Mouse (Mus musculus): ENCODE measurements around the gene Mdfi. TPM values are rescaled to one million over a fixed set of nuclear protein-coding genes. Genes with fewer than 3 reads are reported as not detected.
A peak's percentile ranks its signal among the peaks of the same experiment; 100 is the strongest.

Gene Mdfi
- polyA plus RNA-seq (2015; fragmentation: Nextera tagmentation; extraction: Ambion mirVana) = 2.4 and 2.9 TPM in 2 replicates

- peak within 1 kb of the TSS; percentile 81 for H3K4me2 ChIP-seq (ENCODE audit: low read length)
- peak within 1 kb of the TSS; percentile 46; the same call in 1 of the 2 replicates for H3K4me3 ChIP-seq (ENCODE audit: low read depth, low read length)
- WGBS = 4% methylated on average over 18 of the region's 18 CpGs
- ATAC-seq = no peak
- no peak within 1 kb of the TSS for H3K9ac ChIP-seq (ENCODE audit: low read depth, low read length)
- no peak within 1 kb of the TSS for H3K27ac ChIP-seq (ENCODE audit: low read length)
- peaks cover 39% of the 10 kb centered on the region for H3K27me3 ChIP-seq (ENCODE audit: control insufficient read depth, insufficient read depth, low read depth, low read length)
- no peaks in the 10 kb centered on the region for H3K36me3 ChIP-seq (ENCODE audit: control insufficient read depth, insufficient read depth, low read length)
- H3K4me1 ChIP-seq (ENCODE audit: control insufficient read depth, insufficient read depth, low read length) = peaks cover 9% of the 10 kb centered on the region
- no peaks in the 10 kb centered on the region for H3K9me3 ChIP-seq (replicated peaks; ENCODE audit: control insufficient read depth, low read length, poor library complexity, severe bottlenecking)
Measured at GRCm38 (mm10) chr17:47834482-47834767, at the start of gene Mdfi. Gene Mdfi (minus strand): TSS chr17:47834691.

- no peaks in the 10 kb centered on the region for H3K36me3 ChIP-seq (ENCODE audit: control insufficient read depth, insufficient read depth, low read length)
- H3K4me1 ChIP-seq (ENCODE audit: control insufficient read depth, insufficient read depth, low read length) = peaks cover 29% of the 10 kb centered on the region
- H3K27ac ChIP-seq (ENCODE audit: low read length) = no peak overlapping the region
- H3K4me3 ChIP-seq (ENCODE audit: low read depth, low read length) = no peak overlapping the region
- no peak overlapping the region for H3K9ac ChIP-seq (ENCODE audit: low read depth, low read length)
- no peak overlapping the region for H3K4me2 ChIP-seq (ENCODE audit: low read length)
- WGBS = 86% methylated on average over 5 of the region's 5 CpGs
- H3K27me3 ChIP-seq (ENCODE audit: control insufficient read depth, insufficient read depth, low read depth, low read length) = no peaks in the 10 kb centered on the region
- ATAC-seq = no peak
- H3K9me3 ChIP-seq (replicated peaks; ENCODE audit: control insufficient read depth, low read length, poor library complexity, severe bottlenecking) = no peaks in the 10 kb centered on the region
Measured at GRCm38 (mm10) chr17:47883099-47883498, 48.6 kb upstream of the Mdfi start.

GRCm38 (mm10) chr17:47881330-47881729, 46.8 kb upstream of the Mdfi start:
- no peak overlapping the region for H3K9ac ChIP-seq (ENCODE audit: low read depth, low read length)
- ATAC-seq = no peak
- no peak overlapping the region for H3K4me3 ChIP-seq (ENCODE audit: low read depth, low read length)
- no peaks in the 10 kb centered on the region for H3K9me3 ChIP-seq (replicated peaks; ENCODE audit: control insufficient read depth, low read length, poor library complexity, severe bottlenecking)
- 56% methylated on average over 13 of the region's 13 CpGs for WGBS
- H3K36me3 ChIP-seq (ENCODE audit: control insufficient read depth, insufficient read depth, low read length) = no peaks in the 10 kb centered on the region
- no peak overlapping the region for H3K27ac ChIP-seq (ENCODE audit: low read length)
- no peaks in the 10 kb centered on the region for H3K27me3 ChIP-seq (ENCODE audit: control insufficient read depth, insufficient read depth, low read depth, low read length)
- H3K4me1 ChIP-seq (ENCODE audit: control insufficient read depth, insufficient read depth, low read length) = peaks cover 32% of the 10 kb centered on the region
- no peak overlapping the region for H3K4me2 ChIP-seq (ENCODE audit: low read length)

GRCm38 (mm10) chr17:47879207-47879606, 44.7 kb upstream of the Mdfi start:
- peak overlapping the region; percentile 88 for H3K27ac ChIP-seq (ENCODE audit: low read length)
- H3K27me3 ChIP-seq (ENCODE audit: control insufficient read depth, insufficient read depth, low read depth, low read length) = no peaks in the 10 kb centered on the region
- H3K9me3 ChIP-seq (replicated peaks; ENCODE audit: control insufficient read depth, low read length, poor library complexity, severe bottlenecking) = no peaks in the 10 kb centered on the region
- peaks cover 7% of the 10 kb centered on the region; the same call in 1 of the 2 replicates for H3K36me3 ChIP-seq (ENCODE audit: control insufficient read depth, insufficient read depth, low read length)
- ATAC-seq = peak; percentile 50
- peak overlapping the region; percentile 68 for H3K9ac ChIP-seq (ENCODE audit: low read depth, low read length)
- peak overlapping the region; percentile 55 for H3K4me3 ChIP-seq (ENCODE audit: low read depth, low read length)
- H3K4me2 ChIP-seq (ENCODE audit: low read length) = peak overlapping the region; percentile 82
- WGBS = 20% methylated on average over 3 of the region's 3 CpGs
- peaks cover 39% of the 10 kb centered on the region for H3K4me1 ChIP-seq (ENCODE audit: control insufficient read depth, insufficient read depth, low read length)

GRCm38 (mm10) chr17:47878378-47879089, 44.0 kb upstream of the Mdfi start:
- Histone ChIP-seq H3K9me3 (replicated peaks; ENCODE audit: control insufficient read depth, low read length, poor library complexity, severe bottlenecking) (no peaks in the 10 kb centered on the region), H3K36me3 (ENCODE audit: control insufficient read depth, insufficient read depth, low read length) (peaks cover 7% of the 10 kb centered on the region; the same call in 1 of the 2 replicates), H3K4me2 (ENCODE audit: low read length) (peak overlapping the region; percentile 82), H3K4me3 (ENCODE audit: low read depth, low read length) (peak overlapping the region; percentile 55), H3K9ac (ENCODE audit: low read depth, low read length) (peak overlapping the region; percentile 68), H3K27ac (ENCODE audit: low read length) (peak overlapping the region; percentile 88), H3K4me1 (ENCODE audit: control insufficient read depth, insufficient read depth, low read length) (peaks cover 43% of the 10 kb centered on the region), H3K27me3 (ENCODE audit: control insufficient read depth, insufficient read depth, low read depth, low read length) (no peaks in the 10 kb centered on the region)
- 6% methylated on average over 32 of the region's 35 CpGs for WGBS
- peak; percentile 79 for ATAC-seq

GRCm38 (mm10) chr17:47877715-47878377, 43.4 kb upstream of the Mdfi start:
- Histone ChIP-seq H3K27ac (ENCODE audit: low read length) (peak overlapping the region; percentile 88), H3K9me3 (replicated peaks; ENCODE audit: control insufficient read depth, low read length, poor library complexity, severe bottlenecking) (no peaks in the 10 kb centered on the region), H3K4me3 (ENCODE audit: low read depth, low read length) (peak overlapping the region; percentile 55), H3K4me1 (ENCODE audit: control insufficient read depth, insufficient read depth, low read length) (peaks cover 50% of the 10 kb centered on the region), H3K9ac (ENCODE audit: low read depth, low read length) (peak overlapping the region; percentile 68), H3K27me3 (ENCODE audit: control insufficient read depth, insufficient read depth, low read depth, low read length) (no peaks in the 10 kb centered on the region), H3K36me3 (ENCODE audit: control insufficient read depth, insufficient read depth, low read length) (peaks cover 7% of the 10 kb centered on the region; the same call in 1 of the 2 replicates), H3K4me2 (ENCODE audit: low read length) (peak overlapping the region; percentile 82)
- 23% methylated on average over 10 of the region's 10 CpGs for WGBS
- ATAC-seq = peak; percentile 33

- peak overlapping the region; percentile 88 for H3K27ac ChIP-seq (ENCODE audit: low read length)
- H3K36me3 ChIP-seq (ENCODE audit: control insufficient read depth, insufficient read depth, low read length) = peaks cover 7% of the 10 kb centered on the region; the same call in 1 of the 2 replicates
- peaks cover 56% of the 10 kb centered on the region for H3K4me1 ChIP-seq (ENCODE audit: control insufficient read depth, insufficient read depth, low read length)
- H3K27me3 ChIP-seq (ENCODE audit: control insufficient read depth, insufficient read depth, low read depth, low read length) = no peaks in the 10 kb centered on the region
- H3K4me2 ChIP-seq (ENCODE audit: low read length) = peak overlapping the region; percentile 82
- H3K9me3 ChIP-seq (replicated peaks; ENCODE audit: control insufficient read depth, low read length, poor library complexity, severe bottlenecking) = no peaks in the 10 kb centered on the region
- ATAC-seq = peak; percentile 6; the same call in 1 of the 2 replicates
- H3K4me3 ChIP-seq (ENCODE audit: low read depth, low read length) = peak overlapping the region; percentile 55
- H3K9ac ChIP-seq (ENCODE audit: low read depth, low read length) = peak overlapping the region; percentile 68
- WGBS = 13% methylated on average over 26 of the region's 26 CpGs
Measured at GRCm38 (mm10) chr17:47876776-47877714, 42.6 kb upstream of the Mdfi start.

- peak overlapping the region; percentile 40 for H3K4me2 ChIP-seq (ENCODE audit: low read length)
- H3K27ac ChIP-seq (ENCODE audit: low read length) = peak overlapping the region; percentile 76
- WGBS = 14% methylated on average over 9 of the region's 9 CpGs
- H3K9ac ChIP-seq (ENCODE audit: low read depth, low read length) = no peak overlapping the region; the same call in 1 of the 2 replicates
- H3K36me3 ChIP-seq (ENCODE audit: control insufficient read depth, insufficient read depth, low read length) = peaks cover 26% of the 10 kb centered on the region
- H3K4me3 ChIP-seq (ENCODE audit: low read depth, low read length) = no peak overlapping the region
- H3K4me1 ChIP-seq (ENCODE audit: control insufficient read depth, insufficient read depth, low read length) = peaks cover 43% of the 10 kb centered on the region
- H3K9me3 ChIP-seq (replicated peaks; ENCODE audit: control insufficient read depth, low read length, poor library complexity, severe bottlenecking) = no peaks in the 10 kb centered on the region
- no peaks in the 10 kb centered on the region for H3K27me3 ChIP-seq (ENCODE audit: control insufficient read depth, insufficient read depth, low read depth, low read length)
- peak; percentile 16 for ATAC-seq
Measured at GRCm38 (mm10) chr17:47873341-47873791, 38.9 kb upstream of the Mdfi start.
